In the genomic region with DNA sequence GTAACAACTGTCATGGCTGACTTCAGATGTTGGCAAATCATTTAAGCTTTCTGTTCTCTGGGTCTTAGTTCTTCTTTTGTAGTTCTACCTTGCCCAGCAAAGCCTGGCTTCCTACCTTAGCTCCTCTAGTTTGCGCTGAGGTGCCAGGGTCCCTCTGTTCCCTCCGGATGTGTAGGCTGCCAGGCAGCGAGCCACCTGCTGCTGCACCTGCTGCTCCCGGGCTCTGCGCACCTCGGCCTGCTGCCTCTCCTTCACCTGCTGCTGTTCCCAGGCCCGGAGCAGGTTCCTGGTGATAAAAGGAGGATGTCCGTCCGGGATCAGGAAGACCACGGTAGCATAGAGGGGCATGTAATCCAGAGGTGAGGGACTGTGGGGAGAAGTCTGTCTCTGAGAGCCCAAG, we compare ENCODE assay signal across 26 mouse cellular contexts. TPM values are rescaled to one million over a fixed set of nuclear protein-coding genes. Genes with fewer than 3 reads are reported as not detected.
DNase-seq lines count a peak whose midpoint lies in the region; ATAC-seq lines count a peak whose summit lies in the region.
"Had no signal": no experiment of that assay in that cellular context is flagged by ENCODE, and none has a peak within 500 bp of the region (broad histone marks: within the 10 kb centered on the region; RNA-seq: fewer than 3 reads in every experiment).

No protein-coding gene starts in this region.

- no peaks in the 10 kb centered on the region for H3K9me3 ChIP-seq in limb, embryonic 12.5 days
- no peaks in the 10 kb centered on the region for H3K9me3 ChIP-seq in limb, embryonic 10.5 days (replicated peaks)
- H3K9me3 ChIP-seq in limb, embryonic 13.5 days, result no peaks in the 10 kb centered on the region
- H3K9me3 ChIP-seq: embryonic facial prominence, embryonic 12.5 days; forebrain, embryonic 12.5 days; liver, embryonic 15.5 days; lung, embryonic 15.5 days had no signal

- H3K9ac ChIP-seq in limb, embryonic 12.5 days (replicated peaks), result 0 out of 2 replicates have a peak overlapping the region, but pooled peaks have one; percentile 3
- peak overlapping the region; percentile 25; the same call in 1 of the 2 replicates for H3K9ac ChIP-seq in limb, embryonic 13.5 days
- H3K9ac ChIP-seq: embryonic facial prominence, embryonic 12.5 days; forebrain, embryonic 12.5 days; hindbrain, embryonic 14.5 days; liver, embryonic 15.5 days; lung, embryonic 15.5 days had no signal

- no peaks in the 10 kb centered on the region for H3K36me3 ChIP-seq in limb, embryonic 12.5 days
- H3K36me3 ChIP-seq in limb, embryonic 10.5 days, result no peaks in the 10 kb centered on the region
- no peaks in the 10 kb centered on the region for H3K36me3 ChIP-seq in limb, embryonic 13.5 days
- H3K36me3 ChIP-seq: embryonic facial prominence, embryonic 12.5 days; forebrain, embryonic 12.5 days; liver, embryonic 15.5 days; lung, embryonic 15.5 days had no signal

- H3K4me2 ChIP-seq in limb, embryonic 12.5 days, result no peak overlapping the region
- no peak overlapping the region for H3K4me2 ChIP-seq in limb, embryonic 13.5 days (replicated peaks)
- H3K4me2 ChIP-seq: embryonic facial prominence, embryonic 12.5 days; forebrain, embryonic 12.5 days; hindbrain, embryonic 14.5 days; liver, embryonic 15.5 days; lung, embryonic 15.5 days had no signal

- no peak overlapping the region for H3K4me3 ChIP-seq in limb, embryonic 12.5 days (replicated peaks)
- H3K4me3 ChIP-seq in limb, embryonic 10.5 days, result no peak overlapping the region
- H3K4me3 ChIP-seq in limb, embryonic 13.5 days, result no peak overlapping the region
- H3K4me3 ChIP-seq: embryonic facial prominence, embryonic 12.5 days; forebrain, embryonic 12.5 days; heart, adult 2 months; liver, embryonic 15.5 days; lung, embryonic 15.5 days had no signal

- H3K27me3 ChIP-seq in limb, embryonic 12.5 days, result peaks cover 4% of the 10 kb centered on the region; the same call in 1 of the 2 replicates
- no peaks in the 10 kb centered on the region for H3K27me3 ChIP-seq in limb, embryonic 10.5 days (ENCODE audit: low read depth, poor library complexity, severe bottlenecking)
- peaks cover 7% of the 10 kb centered on the region; the same call in 1 of the 2 replicates for H3K27me3 ChIP-seq in limb, embryonic 13.5 days
- H3K27me3 ChIP-seq: embryonic facial prominence, embryonic 12.5 days; forebrain, embryonic 12.5 days; liver, embryonic 15.5 days; lung, embryonic 15.5 days had no signal

- no peak for ATAC-seq in cerebellum, adult (ENCODE audit: insufficient number of reproducible peaks, low FRiP score, low TSS enrichment)
- no peak for ATAC-seq in limb, embryonic 12.5 days (ENCODE audit: insufficient number of reproducible peaks, insufficient read depth, low FRiP score, low TSS enrichment, low read depth)
- ATAC-seq in limb, embryonic 13.5 days (ENCODE audit: low FRiP score, low read depth), result no peak
- ATAC-seq: CD4-positive, CD25-positive, alpha-beta regulatory T cell, adult 4 months; intestine, postnatal 0 days had no signal

- no peak overlapping the region for H3K27ac ChIP-seq in limb, embryonic 12.5 days
- H3K27ac ChIP-seq in limb, embryonic 10.5 days, result no peak overlapping the region
- H3K27ac ChIP-seq in limb, embryonic 13.5 days, result no peak overlapping the region
- H3K27ac ChIP-seq: embryonic facial prominence, embryonic 12.5 days; forebrain, embryonic 12.5 days; heart, adult 2 months; hindbrain, embryonic 14.5 days; liver, embryonic 15.5 days; lung, embryonic 15.5 days had no signal

- peaks cover 14% of the 10 kb centered on the region for H3K4me1 ChIP-seq in limb, embryonic 12.5 days (replicated peaks)
- H3K4me1 ChIP-seq in limb, embryonic 10.5 days, result peaks cover 25% of the 10 kb centered on the region
- H3K4me1 ChIP-seq in limb, embryonic 13.5 days, result peaks cover 23% of the 10 kb centered on the region

- peak; percentile 61 to 67 for DNase-seq in cerebellum, adult 18-20 months
- no peak for DNase-seq in limb, embryonic 10.5 days (ENCODE audit: low spot score)
- DNase-seq in cerebellum, adult 8-10 months, result peak; percentile 52
- DNase-seq in ovary, postnatal 14 days (ENCODE audit: low spot score), result no peak
- DNase-seq: adrenal gland, postnatal 36 days; gastrocnemius, postnatal 36 days; heart, adult 2 months; kidney, postnatal 4 days; layer of hippocampus, adult 9-11 months; liver; lung, postnatal 4 days; right cerebral cortex, postnatal 25 days; spleen, adult 18-20 months; thymus, postnatal 14 days had no signal

- 47% methylated on average over 10 of the region's 10 CpGs for WGBS in limb, embryonic 12.5 days
- 43% methylated on average over 10 of the region's 10 CpGs for WGBS in limb, embryonic 10.5 days
- WGBS in limb, embryonic 13.5 days, result 34% methylated on average over 10 of the region's 10 CpGs

RNA-seq across cellular contexts. Expression of a gene that starts 5.7 kb away (rescaled TPM):
- polyA plus RNA-seq in limb, embryonic 12.5 days (2016; fragmentation: Nextera tagmentation; extraction: Ambion mirVana), result 111 and 118 TPM in 2 replicates
- 103 and 111 TPM in 2 replicates for polyA plus RNA-seq in limb, embryonic 10.5 days (2016; fragmentation: Nextera tagmentation; extraction: Ambion mirVana)
- polyA plus RNA-seq in limb, embryonic 13.5 days (2015; fragmentation: Nextera tagmentation; extraction: Ambion mirVana), result 81.8 and 84.8 TPM in 2 replicates

RNA-seq across cellular contexts. Expression of a gene that starts 8.2 kb away (rescaled TPM):
- 0.20 TPM in 2 replicates for polyA plus RNA-seq in limb, embryonic 12.5 days (2016; fragmentation: Nextera tagmentation; extraction: Ambion mirVana)
- polyA plus RNA-seq in limb, embryonic 10.5 days (2016; fragmentation: Nextera tagmentation; extraction: Ambion mirVana), result not detected in 2 replicates
- 0.15 and 0.31 TPM in 2 replicates for polyA plus RNA-seq in limb, embryonic 13.5 days (2015; fragmentation: Nextera tagmentation; extraction: Ambion mirVana)
- polyA plus RNA-seq: CD4-positive, CD25-positive, alpha-beta regulatory T cell, adult 4 months; cortical plate, adult 2 months; forebrain, embryonic 12.5 days; hindbrain, embryonic 14.5 days; liver, embryonic 15.5 days; neural tube, embryonic 11.5 days had no signal

RNA-seq across cellular contexts. Expression of a gene that starts 27.2 kb away (rescaled TPM):
- polyA plus RNA-seq in limb, embryonic 12.5 days (2016; fragmentation: Nextera tagmentation; extraction: Ambion mirVana), result 453 and 465 TPM in 2 replicates
- 607 and 678 TPM in 2 replicates for polyA plus RNA-seq in limb, embryonic 10.5 days (2016; fragmentation: Nextera tagmentation; extraction: Ambion mirVana)
- 442 and 445 TPM in 2 replicates for polyA plus RNA-seq in limb, embryonic 13.5 days (2015; fragmentation: Nextera tagmentation; extraction: Ambion mirVana)

RNA-seq across cellular contexts. Expression of a gene that starts 27.6 kb away (rescaled TPM):
- 68.6 and 73.5 TPM in 2 replicates for polyA plus RNA-seq in limb, embryonic 12.5 days (2016; fragmentation: Nextera tagmentation; extraction: Ambion mirVana)
- 99.4 and 109 TPM in 2 replicates for polyA plus RNA-seq in limb, embryonic 10.5 days (2016; fragmentation: Nextera tagmentation; extraction: Ambion mirVana)
- 54.9 and 62.3 TPM in 2 replicates for polyA plus RNA-seq in limb, embryonic 13.5 days (2015; fragmentation: Nextera tagmentation; extraction: Ambion mirVana)

RNA-seq across cellular contexts. Expression of a gene that starts 30.6 kb away (rescaled TPM):
- 310 and 324 TPM in 2 replicates for polyA plus RNA-seq in limb, embryonic 12.5 days (2016; fragmentation: Nextera tagmentation; extraction: Ambion mirVana)
- polyA plus RNA-seq in limb, embryonic 10.5 days (2016; fragmentation: Nextera tagmentation; extraction: Ambion mirVana), result 224 and 246 TPM in 2 replicates
- 301 and 336 TPM in 2 replicates for polyA plus RNA-seq in limb, embryonic 13.5 days (2015; fragmentation: Nextera tagmentation; extraction: Ambion mirVana)

Comparison
In these comparisons a context has a peak if more than half of its experiments do, and no peak if none do; other contexts are left out.
1. DNase-seq: peak in cerebellum, adult 18-20 months (2 of 2) and cerebellum, adult 8-10 months (single experiment); none in limb, embryonic 10.5 days (single experiment) and ovary, postnatal 14 days (single experiment).